Mouse (Mus musculus): ENCODE data around the gene Iqsec1. TPM values are rescaled to one million over a fixed set of nuclear protein-coding genes. Genes with fewer than 3 reads are reported as not detected.

Gene Iqsec1
- polyA plus RNA-seq, 1 experiment from 2014 or later = 2.6 TPM

DNA sequence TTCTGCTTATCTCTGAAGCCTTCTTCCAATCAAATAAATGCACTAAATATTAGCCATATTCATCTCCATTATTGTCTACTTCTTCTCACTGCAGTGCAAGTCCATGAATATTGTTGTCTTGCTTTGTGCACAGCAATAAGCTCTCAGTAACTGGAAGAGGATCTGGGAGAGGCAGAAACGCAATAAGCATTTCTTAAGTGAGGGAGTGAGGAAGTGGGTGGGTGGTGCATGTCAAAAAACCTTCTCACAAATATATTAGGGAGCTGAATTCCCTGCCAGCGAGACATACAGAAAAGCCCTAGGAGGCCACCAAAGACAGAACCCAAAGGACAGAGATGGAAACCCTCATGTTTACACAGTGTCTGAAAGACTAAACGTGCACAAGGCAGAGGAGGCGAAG, 35.1 kb downstream of the Iqsec1 start:
- ATAC-seq (ENCODE audit: insufficient read depth) = no peak
- Histone ChIP-seq H3K27ac (replicated peaks) (no peak overlapping the region), H3K9ac (no peak overlapping the region), H3K4me3 (replicated peaks) (no peak overlapping the region), H3K4me2 (no peak overlapping the region), H3K9me3 (replicated peaks) (no peaks in the 10 kb centered on the region), H3K4me1 (replicated peaks) (no peaks in the 10 kb centered on the region), H3K36me3 (replicated peaks) (no peaks in the 10 kb centered on the region), H3K27me3 (no peaks in the 10 kb centered on the region)
- 51% methylated on average over 4 of the region's 4 CpGs for WGBS (ENCODE audit: insufficient replicate concordance)

DNA sequence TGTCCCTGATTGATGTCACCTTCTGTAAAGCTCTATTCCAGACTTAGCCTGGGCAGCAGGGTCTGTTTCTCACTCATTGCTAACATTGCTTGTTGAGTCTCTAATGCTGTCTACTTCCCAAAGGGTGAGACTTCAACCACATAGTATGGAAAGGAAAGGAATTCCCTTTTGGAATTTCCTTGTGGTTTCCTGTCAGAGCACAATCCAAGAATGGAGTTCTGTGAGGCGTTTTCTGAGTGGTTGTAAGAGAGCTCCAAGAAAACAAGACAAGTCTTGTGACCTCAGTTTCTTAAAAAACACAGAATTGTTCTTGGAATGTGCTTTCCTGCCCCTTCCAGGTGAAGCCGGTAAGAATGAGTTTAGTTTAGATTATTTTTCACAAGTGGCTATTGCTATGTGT, 37.5 kb downstream of the Iqsec1 start:
- Histone ChIP-seq H3K4me2 (no peak overlapping the region), H3K27ac (replicated peaks) (no peak overlapping the region), H3K27me3 (no peaks in the 10 kb centered on the region), H3K9me3 (replicated peaks) (no peaks in the 10 kb centered on the region), H3K36me3 (replicated peaks) (no peaks in the 10 kb centered on the region), H3K9ac (no peak overlapping the region), H3K4me1 (replicated peaks) (no peaks in the 10 kb centered on the region), H3K4me3 (replicated peaks) (no peak overlapping the region)
- ATAC-seq (ENCODE audit: insufficient read depth) = no peak
- WGBS (ENCODE audit: insufficient replicate concordance) = 27% methylated on average over 2 of the region's 2 CpGs

DNA sequence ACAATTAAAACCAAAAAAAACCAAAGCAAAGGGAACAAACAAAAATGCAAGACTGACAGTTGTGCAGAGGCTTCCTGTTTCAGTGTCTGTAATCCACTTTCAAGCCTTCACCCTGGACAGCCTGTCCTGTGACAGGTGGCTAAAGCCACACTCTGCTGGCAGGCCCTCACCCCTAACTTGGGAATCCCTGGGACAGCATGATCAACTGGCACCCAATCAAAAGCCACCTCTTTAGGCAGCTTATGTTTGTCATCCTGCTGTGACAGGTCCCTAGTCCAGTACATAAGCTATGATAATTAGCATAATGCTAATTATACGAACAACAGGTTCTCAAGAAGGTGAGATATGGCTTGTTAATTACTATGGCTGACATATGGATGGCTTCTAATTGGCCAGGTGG, 40.4 kb downstream of the Iqsec1 start:
- H3K4me1 ChIP-seq (replicated peaks) = no peaks in the 10 kb centered on the region
- H3K4me2 ChIP-seq = no peak overlapping the region
- no peak overlapping the region for H3K27ac ChIP-seq (replicated peaks)
- 60% methylated on average over 1 of the region's 1 CpGs for WGBS (ENCODE audit: insufficient replicate concordance)
- H3K36me3 ChIP-seq (replicated peaks) = no peaks in the 10 kb centered on the region
- ATAC-seq (ENCODE audit: insufficient read depth) = no peak
- H3K9ac ChIP-seq = no peak overlapping the region
- no peak overlapping the region for H3K4me3 ChIP-seq (replicated peaks)
- H3K27me3 ChIP-seq = no peaks in the 10 kb centered on the region
- no peaks in the 10 kb centered on the region for H3K9me3 ChIP-seq (replicated peaks)

DNA sequence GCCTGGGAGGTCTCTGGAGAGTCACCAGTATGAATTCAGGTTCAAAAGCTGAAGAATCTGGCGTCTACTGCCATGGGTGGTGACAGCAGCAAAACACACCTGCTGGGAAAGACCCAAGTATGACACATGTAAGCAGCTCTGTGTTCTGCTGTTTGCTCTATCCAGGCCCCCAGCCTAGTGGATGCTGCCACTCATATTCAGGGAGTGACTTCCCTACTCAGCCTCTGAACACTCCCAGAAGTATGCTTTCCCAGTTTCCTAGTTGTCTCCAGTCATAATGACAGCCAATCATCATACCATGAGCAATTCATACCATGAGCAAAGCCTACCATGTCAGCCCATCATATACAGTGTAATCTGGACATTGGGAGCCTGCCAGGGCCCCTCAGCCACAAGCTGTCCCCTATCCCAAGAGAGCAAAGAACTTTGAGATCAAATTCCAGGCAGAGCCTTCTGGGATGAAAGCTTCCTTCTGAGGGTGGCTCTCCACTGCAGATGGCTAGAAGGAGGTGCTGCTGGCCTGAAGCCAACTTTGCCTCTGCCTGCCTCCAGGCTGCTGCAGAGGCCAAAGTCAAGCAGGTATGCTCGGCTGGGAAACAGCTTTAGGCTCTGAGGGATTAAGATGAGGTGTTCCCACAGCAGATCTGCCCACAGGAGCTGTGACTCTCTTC, 42.8 kb downstream of the Iqsec1 start:
- Histone ChIP-seq H3K36me3 (replicated peaks) (no peaks in the 10 kb centered on the region), H3K4me3 (replicated peaks) (no peak overlapping the region), H3K4me2 (no peak overlapping the region), H3K9me3 (replicated peaks) (no peaks in the 10 kb centered on the region), H3K9ac (no peak overlapping the region), H3K27ac (replicated peaks) (no peak overlapping the region), H3K27me3 (no peaks in the 10 kb centered on the region), H3K4me1 (replicated peaks) (no peaks in the 10 kb centered on the region)
- no peak for ATAC-seq (ENCODE audit: insufficient read depth)
- WGBS (ENCODE audit: insufficient replicate concordance) = 39% methylated on average over 2 of the region's 2 CpGs

DNA sequence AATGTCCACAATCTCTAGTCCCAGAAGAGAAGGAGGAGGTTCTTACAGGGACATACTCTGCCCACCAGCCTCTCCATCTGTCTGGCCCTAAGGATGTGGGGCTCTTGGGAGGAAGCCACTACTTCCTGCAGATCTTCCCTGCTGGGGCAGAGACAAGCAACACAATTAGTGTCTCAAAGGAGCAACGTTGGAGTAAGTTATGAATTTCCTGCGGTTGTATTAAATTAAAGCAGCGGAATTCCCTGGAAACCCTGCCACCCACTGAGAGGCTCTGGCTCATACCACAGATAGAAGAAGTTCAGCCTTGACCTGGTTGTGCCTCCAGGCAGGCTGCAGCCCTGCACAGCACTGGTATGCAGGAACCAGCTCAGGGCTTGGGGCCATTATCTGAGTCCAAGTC, 47.2 kb downstream of the Iqsec1 start:
- ATAC-seq (ENCODE audit: insufficient read depth) = no peak
- 14% methylated on average over 3 of the region's 3 CpGs for WGBS (ENCODE audit: insufficient replicate concordance)

DNA sequence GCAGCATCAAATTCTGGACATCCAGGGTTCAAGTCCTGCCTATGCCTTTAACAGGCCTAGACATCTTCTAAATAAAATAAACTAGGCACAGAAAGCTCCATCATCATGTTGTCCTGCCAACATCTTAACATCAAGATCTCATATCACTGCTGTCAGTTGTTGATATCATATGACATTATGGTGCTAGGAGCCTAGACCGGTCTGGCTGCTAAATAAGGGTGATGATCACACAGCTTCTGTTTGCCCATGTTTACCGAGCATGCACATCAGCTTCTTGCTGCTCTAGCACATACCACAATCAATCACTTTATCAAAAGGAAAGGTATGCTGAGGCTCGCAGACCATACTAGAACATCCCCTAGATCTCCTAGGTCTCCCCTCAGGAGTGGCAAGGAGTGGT, 54.8 kb downstream of the Iqsec1 start:
- 72% methylated on average over 3 of the region's 3 CpGs for WGBS (ENCODE audit: insufficient replicate concordance)
- Histone ChIP-seq H3K4me2 (no peak overlapping the region), H3K4me1 (replicated peaks) (0 out of 2 replicates have a peak, but pooled peaks cover under 1% of the 10 kb centered on the region), H3K27ac (replicated peaks) (no peak overlapping the region), H3K36me3 (replicated peaks) (no peaks in the 10 kb centered on the region), H3K9ac (no peak overlapping the region), H3K4me3 (replicated peaks) (no peak overlapping the region), H3K9me3 (replicated peaks) (no peaks in the 10 kb centered on the region), H3K27me3 (no peaks in the 10 kb centered on the region)
- ATAC-seq (ENCODE audit: insufficient read depth) = no peak

More for the DNA sequence above, 47.2 kb downstream of the Iqsec1 start:
- H3K9me3 ChIP-seq (replicated peaks) = no peaks in the 10 kb centered on the region
- H3K4me2 ChIP-seq = no peak overlapping the region
- no peaks in the 10 kb centered on the region for H3K27me3 ChIP-seq
- H3K4me3 ChIP-seq (replicated peaks) = no peak overlapping the region
- H3K4me1 ChIP-seq (replicated peaks) = peaks cover 9% of the 10 kb centered on the region; the same call in 1 of the 2 replicates
- no peaks in the 10 kb centered on the region for H3K36me3 ChIP-seq (replicated peaks)
- no peak overlapping the region for H3K27ac ChIP-seq (replicated peaks)
- H3K9ac ChIP-seq = no peak overlapping the region

DNA sequence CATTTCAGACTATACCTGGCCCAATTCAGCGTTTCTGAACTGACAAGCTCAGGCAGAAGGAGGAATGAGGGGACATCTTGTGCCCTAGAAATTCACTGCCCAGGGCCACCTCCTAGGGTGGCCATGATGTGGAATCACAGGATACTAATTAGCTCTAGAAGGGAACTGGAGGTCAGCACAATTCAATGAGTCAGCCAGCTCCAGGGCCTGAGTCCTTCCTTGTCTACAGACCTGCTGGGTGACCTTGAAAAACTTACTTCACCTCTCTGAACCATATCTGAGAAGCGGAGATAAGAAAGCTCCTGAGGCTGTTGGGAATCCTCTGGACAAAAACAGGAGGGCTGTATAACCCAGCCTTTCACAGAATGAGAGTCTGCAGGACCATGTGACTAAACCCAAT, 59.7 kb downstream of the Iqsec1 start:
- 52% methylated on average over 2 of the region's 2 CpGs for whole genome bisulfite sequencing (ENCODE audit: insufficient replicate concordance)
- Histone ChIP-seq H3K27ac (replicated peaks) (no peak overlapping the region), H3K4me1 (replicated peaks) (no peaks in the 10 kb centered on the region), H3K27me3 (no peaks in the 10 kb centered on the region), H3K9ac (no peak overlapping the region), H3K9me3 (replicated peaks) (no peaks in the 10 kb centered on the region), H3K4me3 (replicated peaks) (no peak overlapping the region), H3K36me3 (replicated peaks) (no peaks in the 10 kb centered on the region), H3K4me2 (no peak overlapping the region)
- ATAC-seq (ENCODE audit: insufficient read depth) = no peak

DNA sequence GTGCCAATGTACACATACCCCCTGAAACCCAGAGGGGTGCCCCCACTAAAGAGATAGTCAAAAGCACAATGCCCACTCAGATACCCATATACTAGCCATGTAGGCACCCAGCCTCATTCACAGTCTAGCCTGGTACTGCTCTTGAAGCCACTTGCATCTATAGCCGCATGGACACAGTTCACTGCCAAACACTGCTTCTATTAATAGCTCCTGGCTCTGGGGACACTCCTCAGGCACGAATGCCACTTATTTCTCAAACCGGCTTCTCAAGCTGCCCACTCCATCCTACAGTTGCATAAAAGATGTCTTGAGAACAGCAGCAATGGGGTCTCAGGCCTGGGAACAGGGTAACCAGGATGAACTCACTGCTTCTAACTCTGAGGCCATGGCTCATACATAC, 63.0 kb downstream of the Iqsec1 start:
- Histone ChIP-seq H3K9ac (no peak overlapping the region), H3K27me3 (no peaks in the 10 kb centered on the region), H3K27ac (replicated peaks) (no peak overlapping the region), H3K4me2 (no peak overlapping the region), H3K36me3 (replicated peaks) (no peaks in the 10 kb centered on the region), H3K4me3 (replicated peaks) (no peak overlapping the region), H3K9me3 (replicated peaks) (no peaks in the 10 kb centered on the region), H3K4me1 (replicated peaks) (no peaks in the 10 kb centered on the region)
- WGBS (ENCODE audit: insufficient replicate concordance) = 60% methylated on average over 3 of the region's 3 CpGs
- no peak for ATAC-seq (ENCODE audit: insufficient read depth)

DNA sequence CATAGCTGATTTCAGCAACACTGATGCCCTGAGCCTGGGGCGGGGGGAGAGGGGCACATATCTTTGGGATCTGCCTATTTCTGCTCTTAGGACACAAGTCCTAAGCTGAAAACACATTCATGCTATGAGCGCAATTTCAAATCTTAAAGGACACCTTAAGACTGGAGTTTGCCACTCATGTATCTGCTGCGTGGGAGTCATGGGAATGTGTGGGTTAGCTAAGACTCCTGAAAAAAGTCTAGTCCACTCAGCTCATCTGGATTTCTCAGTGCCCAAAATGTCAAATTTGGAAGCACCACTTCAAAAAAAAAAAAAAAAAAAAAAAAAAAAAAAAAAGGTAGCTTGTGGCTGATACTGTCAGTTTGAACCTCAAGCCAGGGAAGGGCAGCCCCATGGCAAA, 63.7 kb downstream of the Iqsec1 start:
- Histone ChIP-seq H3K27ac (replicated peaks) (no peak overlapping the region), H3K4me3 (replicated peaks) (no peak overlapping the region), H3K36me3 (replicated peaks) (no peaks in the 10 kb centered on the region), H3K9ac (no peak overlapping the region), H3K9me3 (replicated peaks) (no peaks in the 10 kb centered on the region), H3K4me1 (replicated peaks) (no peaks in the 10 kb centered on the region), H3K4me2 (no peak overlapping the region), H3K27me3 (no peaks in the 10 kb centered on the region)
- WGBS (ENCODE audit: insufficient replicate concordance) = 68% methylated on average over 3 of the region's 3 CpGs
- ATAC-seq (ENCODE audit: insufficient read depth) = no peak

DNA sequence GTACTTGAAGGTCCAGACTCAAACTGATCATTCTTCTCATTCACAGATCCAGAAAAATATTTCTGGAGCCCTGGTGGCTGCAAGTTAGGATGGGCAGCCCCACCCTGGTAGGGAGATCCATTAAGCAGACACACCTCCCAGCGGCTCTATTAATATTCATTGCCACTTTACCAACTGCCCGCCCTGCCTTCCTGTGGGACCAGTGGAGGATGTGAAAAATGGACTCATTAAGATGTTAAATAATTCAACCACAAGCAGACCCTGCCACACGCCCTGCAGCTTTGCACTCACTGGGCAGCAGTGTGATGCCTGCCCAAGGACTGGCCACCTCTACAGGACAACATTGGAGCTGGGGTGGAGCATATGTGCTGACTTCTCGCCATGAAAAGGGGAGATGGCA, 64.1 kb downstream of the Iqsec1 start:
- H3K27ac ChIP-seq (replicated peaks) = no peak overlapping the region
- no peaks in the 10 kb centered on the region for H3K4me1 ChIP-seq (replicated peaks)
- no peak overlapping the region for H3K4me2 ChIP-seq
- no peaks in the 10 kb centered on the region for H3K27me3 ChIP-seq
- H3K36me3 ChIP-seq (replicated peaks) = no peaks in the 10 kb centered on the region
- ATAC-seq (ENCODE audit: insufficient read depth) = no peak
- no peak overlapping the region for H3K9ac ChIP-seq
- WGBS (ENCODE audit: insufficient replicate concordance) = 44% methylated on average over 4 of the region's 4 CpGs
- no peaks in the 10 kb centered on the region for H3K9me3 ChIP-seq (replicated peaks)
- H3K4me3 ChIP-seq (replicated peaks) = no peak overlapping the region

DNA sequence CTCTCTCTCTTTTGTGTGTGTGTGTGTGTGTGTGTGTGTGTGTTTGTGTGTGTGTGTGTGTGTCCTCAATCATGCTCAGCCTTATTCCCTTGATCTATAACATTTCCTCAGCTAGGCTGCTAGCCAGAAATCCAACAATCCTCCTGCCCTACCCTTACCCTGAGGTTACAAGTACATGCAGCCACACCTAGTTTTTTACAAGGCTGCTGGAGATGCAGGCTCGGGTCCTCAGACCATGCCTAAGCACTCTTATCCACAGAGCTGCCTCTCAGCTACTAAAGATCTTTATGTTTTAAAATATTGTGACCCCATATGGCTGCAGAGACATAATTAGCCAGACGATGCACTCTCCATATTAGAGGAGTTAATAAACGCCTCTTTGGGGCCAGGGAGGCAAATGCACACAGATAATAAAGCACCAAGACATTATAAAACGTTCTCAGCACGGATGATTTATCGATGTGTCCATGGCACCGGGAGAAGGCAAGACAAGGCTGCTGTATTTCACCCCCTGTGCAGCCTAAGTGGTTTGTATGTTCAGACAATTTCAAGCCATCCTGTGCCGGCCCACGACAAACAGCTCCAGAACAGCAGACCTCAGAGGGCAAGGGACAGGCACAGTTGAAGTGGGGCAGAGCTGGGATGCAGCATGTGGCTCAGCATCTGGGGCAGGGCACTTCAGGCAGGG, 67.1 kb downstream of the Iqsec1 start:
- no peak overlapping the region for H3K9ac ChIP-seq
- H3K36me3 ChIP-seq (replicated peaks) = no peaks in the 10 kb centered on the region
- no peaks in the 10 kb centered on the region for H3K9me3 ChIP-seq (replicated peaks)
- no peak overlapping the region for H3K4me3 ChIP-seq (replicated peaks)
- H3K27ac ChIP-seq (replicated peaks) = no peak overlapping the region
- WGBS (ENCODE audit: insufficient replicate concordance) = 55% methylated on average over 9 of the region's 9 CpGs
- ATAC-seq (ENCODE audit: insufficient read depth) = no peak
- H3K4me2 ChIP-seq = no peak overlapping the region
- no peaks in the 10 kb centered on the region for H3K27me3 ChIP-seq
- H3K4me1 ChIP-seq (replicated peaks) = no peaks in the 10 kb centered on the region

Measured in liver, embryonic 15.5 days (tissue).